Mouse (Mus musculus) liver, adult 2 months (tissue): ENCODE measurements around the gene Ly6g5c. TPM values are rescaled to one million over a fixed set of nuclear protein-coding genes. Genes with fewer than 3 reads are reported as not detected.

ENCODE experiments used
- DNase-seq: peaks from one replicate; pipeline ENCODE4 v3.0.0-alpha.2; 2011; ENCODE audit warnings: low read depth, low spot score; ENCODE audit errors: extremely low read depth
- H3K27ac ChIP-seq: fragments of 200-500 bp; replicated peaks from 2 replicates; pipeline ENCODE4 v1.5.1; 2012; ENCODE audit warnings: low read depth, mild to moderate bottlenecking, control low read depth, inconsistent platforms, low read length; ENCODE audit not compliant: insufficient read depth
- H3K27me3 ChIP-seq: fragments of 200-500 bp; 2 replicates; pipeline ENCODE4 v1.6.1; 2012; ENCODE audit warnings: mild to moderate bottlenecking, moderate library complexity, low read length, inconsistent platforms; ENCODE audit not compliant: control insufficient read depth, insufficient read depth
- H3K36me3 ChIP-seq: fragments of 200-500 bp; 2 replicates; pipeline ENCODE4 v1.6.1; 2012; ENCODE audit warnings: low read length, inconsistent platforms; ENCODE audit not compliant: control insufficient read depth, insufficient read depth
- H3K4me1 ChIP-seq: fragments of 200-500 bp; 2 replicates; pipeline ENCODE4 v1.6.1; 2011; ENCODE audit warnings: low read length; ENCODE audit not compliant: control insufficient read depth, insufficient read depth
- H3K4me3 ChIP-seq: fragments of 200-500 bp; 2 replicates; pipeline ENCODE4 v1.5.1; 2011; ENCODE audit warnings: low read depth, mild to moderate bottlenecking, control low read depth, low read length, moderate library complexity; ENCODE audit not compliant: insufficient read depth
- H3K79me2 ChIP-seq: fragments of 200-500 bp; 2 replicates; pipeline ENCODE4 v1.6.1; 2012; ENCODE audit warnings: inconsistent platforms, mild to moderate bottlenecking, low read length, moderate library complexity; ENCODE audit not compliant: control insufficient read depth, insufficient read depth
- H3K9ac ChIP-seq: fragments of 200-500 bp; 2 replicates; pipeline ENCODE4 v1.6.1; 2012; ENCODE audit warnings: low read depth, mild to moderate bottlenecking, control low read depth, inconsistent platforms, low read length
- CTCF ChIP-seq: fragments of 200-500 bp; IDR thresholded peaks from 2 replicates; pipeline ENCODE4 v1.5.1; 2011; ENCODE audit warnings: low read depth, low read length, control low read depth
- POLR2A ChIP-seq: fragments of 200-500 bp; IDR thresholded peaks from 2 replicates; pipeline ENCODE4 v1.6.1; 2011; ENCODE audit warnings: low read length, control low read depth; ENCODE audit not compliant: insufficient read depth; ENCODE audit errors: extremely low read depth
- WGBS: fragments of 180-500 bp; shearing (Covaris S2); methylation state at CpG from one replicate; pipeline ENCODE4 v1.1.7; 2018; 5-methylcytosine and 5-hydroxymethylcytosine counted together
- polyA plus RNA-seq: library from polyadenylated mRNA; depleted of rRNA; stranded (reverse); fragments of >200 nt; gene quantifications from 2 replicates; pipeline ENCODE4 v1.2.3, GENCODE M21; 2012
- total RNA-seq: library from RNA; depleted of rRNA; stranded (reverse); fragments of >200 nt; gene quantifications from 2 replicates; pipeline ENCODE4 v1.2.3, GENCODE M21; 2014

The Ly6g5c gene
- total and polyA plus RNA-seq, 2 experiments = not detected

DNA sequence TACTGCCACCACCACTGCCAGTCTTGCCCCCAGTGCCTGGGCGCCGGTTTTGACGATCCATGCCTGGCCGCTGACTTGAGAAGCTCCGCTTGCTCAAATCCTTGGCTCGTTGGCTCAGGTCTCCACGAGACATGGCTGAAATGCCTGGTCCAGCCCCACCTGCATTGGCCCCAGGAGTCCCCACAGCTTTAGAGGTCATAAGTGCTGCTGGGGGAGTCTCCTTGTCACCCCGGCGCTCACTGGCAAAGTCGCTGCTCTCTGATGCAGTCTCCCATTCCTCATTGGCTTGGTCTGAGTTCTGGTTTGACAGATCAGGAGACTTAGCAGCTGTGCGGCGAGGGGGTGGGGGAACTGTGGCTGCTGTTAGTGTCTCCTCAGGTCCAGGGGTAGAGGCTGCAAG, 47.4 kb downstream of the Ly6g5c start:
- peaks cover 86% of the 10 kb centered on the region for H3K36me3 ChIP-seq
- TF ChIP-seq CTCF (no peak), POLR2A (no peak)

DNA sequence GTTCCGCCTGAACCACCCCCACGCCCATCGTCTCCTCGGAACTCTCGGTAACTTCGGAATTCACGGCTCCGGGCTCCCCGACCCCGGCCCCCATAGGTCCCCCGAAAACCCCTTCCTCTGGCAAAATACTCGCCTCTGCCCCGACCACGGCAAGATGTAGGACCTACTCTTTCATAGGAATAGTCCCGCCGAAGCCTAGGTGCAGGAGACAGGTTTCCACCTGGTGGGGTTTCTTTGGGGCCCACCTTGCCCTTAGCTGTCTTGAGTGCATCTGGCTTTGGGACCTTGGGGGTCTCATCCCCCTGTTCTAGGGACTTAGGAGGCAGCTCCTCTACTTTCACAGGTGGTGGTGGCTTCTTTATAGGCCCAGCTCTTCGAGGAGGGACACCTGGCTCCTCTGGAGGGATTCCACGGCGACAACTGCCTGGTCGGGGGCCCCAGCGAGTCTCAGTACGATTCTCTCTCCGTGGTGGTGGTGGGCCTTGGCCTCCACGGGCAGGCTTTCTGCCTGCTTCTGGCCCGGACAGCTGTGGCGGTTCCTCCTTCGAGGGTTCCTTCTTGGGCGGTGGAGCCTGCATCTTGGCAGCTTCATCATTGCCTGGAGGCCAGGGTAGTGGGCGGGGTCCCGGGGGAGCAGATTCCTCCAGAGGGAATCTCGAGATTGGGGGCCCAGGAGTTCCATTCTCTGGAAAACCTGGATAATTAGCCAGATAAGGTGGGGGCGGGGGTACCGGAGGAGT, 48.6 kb downstream of the Ly6g5c start:
- H3K79me2 ChIP-seq = peaks cover 19% of the 10 kb centered on the region; the same call in 1 of the 2 replicates
- no peaks in the 10 kb centered on the region for H3K4me1 ChIP-seq
- H3K4me3 ChIP-seq = no peak overlapping the region
- WGBS = 93% methylated on average over 33 of the region's 33 CpGs
- no peak overlapping the region for H3K9ac ChIP-seq
- no peak for DNase-seq
- H3K27ac ChIP-seq = no peak overlapping the region
- TF ChIP-seq CTCF (no peak), POLR2A (no peak)
- H3K36me3 ChIP-seq = peaks cover 86% of the 10 kb centered on the region
- H3K27me3 ChIP-seq = no peaks in the 10 kb centered on the region

More for the DNA sequence above, 47.4 kb downstream of the Ly6g5c start:
- no peaks in the 10 kb centered on the region for H3K4me1 ChIP-seq
- DNase-seq = no peak
- no peak overlapping the region for H3K4me3 ChIP-seq
- H3K27ac ChIP-seq = no peak overlapping the region
- H3K27me3 ChIP-seq = no peaks in the 10 kb centered on the region
- H3K79me2 ChIP-seq = peaks cover 13% of the 10 kb centered on the region; the same call in 1 of the 2 replicates
- no peak overlapping the region for H3K9ac ChIP-seq
- WGBS = 94% methylated on average over 12 of the region's 12 CpGs

DNA sequence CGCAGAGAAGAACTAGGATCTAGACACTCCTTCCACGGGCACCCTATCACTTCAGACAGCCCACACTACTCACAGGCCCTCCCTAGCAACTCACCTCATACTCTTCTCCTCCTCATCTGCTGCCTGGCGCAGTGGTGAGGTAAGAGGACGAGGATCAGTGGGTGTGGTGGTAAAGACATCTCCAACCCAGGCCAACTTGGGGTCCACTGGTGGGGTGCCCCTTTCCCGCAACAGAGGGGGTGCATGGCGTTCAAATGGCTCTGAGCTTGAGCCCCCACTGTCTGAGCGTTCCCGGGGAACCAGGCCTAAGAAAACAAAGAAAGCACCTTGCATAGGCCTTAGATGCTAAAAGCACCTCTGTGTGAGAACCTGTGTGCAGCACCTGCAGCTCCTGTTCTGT, 49.2 kb downstream of the Ly6g5c start:
- no peak overlapping the region for H3K4me3 ChIP-seq
- DNase-seq = no peak
- peaks cover 86% of the 10 kb centered on the region for H3K36me3 ChIP-seq
- no peak for TF ChIP-seq CTCF
- no peaks in the 10 kb centered on the region for H3K4me1 ChIP-seq
- WGBS = 90% methylated on average over 8 of the region's 8 CpGs
- H3K27me3 ChIP-seq = no peaks in the 10 kb centered on the region
- no peak overlapping the region for H3K9ac ChIP-seq
- peaks cover 23% of the 10 kb centered on the region for H3K79me2 ChIP-seq
- no peak overlapping the region for H3K27ac ChIP-seq

DNA sequence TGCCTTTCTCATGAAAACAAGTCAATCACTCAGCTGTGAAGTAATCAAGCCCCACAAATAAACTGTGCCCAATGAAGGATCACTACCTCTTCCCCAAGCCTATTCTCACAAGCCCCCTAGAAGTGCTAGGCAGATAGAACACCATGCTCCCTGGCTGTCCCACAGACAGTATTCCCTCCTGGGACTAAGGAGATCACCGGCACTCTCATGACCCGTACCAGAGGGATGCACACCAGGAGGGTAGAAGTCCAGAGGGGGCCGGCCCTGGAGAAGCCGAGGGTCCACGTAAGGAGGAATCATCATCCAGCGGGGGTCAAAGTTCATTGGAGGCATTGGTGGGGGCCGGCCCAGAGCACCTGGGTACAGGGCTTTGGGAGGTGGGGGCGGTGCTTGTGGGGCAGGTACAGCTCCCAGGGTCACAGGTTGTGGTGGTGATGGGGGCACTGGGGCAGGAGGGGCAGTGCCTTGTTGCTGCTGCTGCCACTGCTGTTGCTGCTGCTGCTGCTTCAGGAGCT, 49.6 kb downstream of the Ly6g5c start:
- Histone ChIP-seq H3K4me3 (no peak overlapping the region), H3K79me2 (peaks cover 27% of the 10 kb centered on the region), H3K4me1 (no peaks in the 10 kb centered on the region; the same call in 1 of the 2 replicates), H3K9ac (no peak overlapping the region), H3K27ac (no peak overlapping the region), H3K27me3 (no peaks in the 10 kb centered on the region), H3K36me3 (peaks cover 82% of the 10 kb centered on the region)
- TF ChIP-seq POLR2A (no peak), CTCF (no peak)
- WGBS = 94% methylated on average over 8 of the region's 8 CpGs
- DNase-seq = no peak

DNA sequence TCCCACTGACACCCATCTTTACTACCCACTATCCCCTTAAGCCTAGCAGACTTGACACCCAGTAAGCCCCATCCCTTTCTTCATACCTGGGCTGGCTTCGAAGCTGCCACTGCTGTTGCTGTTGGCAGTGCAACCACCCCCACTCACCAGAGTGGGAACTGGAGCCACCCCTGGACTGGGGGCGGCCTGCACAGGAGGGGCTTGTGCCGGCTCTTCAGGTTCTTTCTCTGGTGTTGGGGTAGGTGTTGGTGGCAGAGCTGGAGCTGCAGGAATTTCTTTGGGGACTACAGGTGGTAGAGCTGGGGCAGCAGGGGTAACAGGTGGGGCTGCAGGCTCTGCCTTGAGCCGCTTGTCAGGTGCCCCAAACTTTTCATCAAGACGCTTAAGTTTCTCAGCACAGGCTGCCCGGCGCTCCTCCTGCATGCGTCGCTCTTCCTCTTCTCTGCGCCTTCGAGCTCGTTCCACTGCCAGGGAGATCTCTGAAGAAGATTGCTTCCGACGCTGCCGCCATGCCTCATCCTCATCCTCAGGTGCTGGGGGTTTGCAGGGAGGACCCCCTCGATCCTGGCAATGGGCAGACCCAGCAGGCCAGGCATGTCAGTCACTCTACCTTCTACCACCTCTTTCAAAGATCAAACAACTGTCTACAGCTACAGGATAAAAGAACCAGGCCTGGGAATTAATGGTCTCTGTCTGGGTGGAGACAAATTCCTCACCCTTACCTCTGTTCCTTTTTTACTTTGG, 50.9 kb downstream of the Ly6g5c start:
- no peak for DNase-seq
- Histone ChIP-seq H3K27me3 (no peaks in the 10 kb centered on the region), H3K27ac (no peak overlapping the region), H3K4me1 (peaks cover 2% of the 10 kb centered on the region), H3K9ac (no peak overlapping the region), H3K36me3 (peaks cover 70% of the 10 kb centered on the region), H3K79me2 (peaks cover 34% of the 10 kb centered on the region), H3K4me3 (no peak overlapping the region)
- TF ChIP-seq POLR2A (no peak), CTCF (no peak)
- 90% methylated on average over 16 of the region's 16 CpGs for WGBS
